Mouse (Mus musculus) erythroblast, adult 5-6 weeks (primary cell): ENCODE data around the gene Tmem132b. TPM values are rescaled to one million over a fixed set of nuclear protein-coding genes. Genes with fewer than 3 reads are reported as not detected.
A peak's percentile ranks its signal among the peaks of the same experiment; 100 is the strongest.

Experiments used
- ATAC-seq: replicated peaks from 2 replicates; pipeline ENCODE4 v1.8.0; 2016; ENCODE audit warnings: moderate number of reproducible peaks, mild to moderate bottlenecking, moderate TSS enrichment, inconsistent platforms; ENCODE audit not compliant: poor library complexity, low FRiP score, severe bottlenecking
- total RNA-seq, 2 experiments: library from RNA; stranded (forward) in 1 of 2; stranded (reverse) in 1 of 2; fragments of 150-400 nt in 1 of 2; fragments of 200-764, 138-1000 nt in 1 of 2; gene quantifications; 2 replicates each; pipeline versions ENCODE4 v1.2.3 to v1.2.4; 2015 to 2017; ENCODE audit warnings: low replicate concordance in 2 of 2

The Tmem132b gene
- total RNA-seq, 2 experiments from 2014 or later: not detected

DNA sequence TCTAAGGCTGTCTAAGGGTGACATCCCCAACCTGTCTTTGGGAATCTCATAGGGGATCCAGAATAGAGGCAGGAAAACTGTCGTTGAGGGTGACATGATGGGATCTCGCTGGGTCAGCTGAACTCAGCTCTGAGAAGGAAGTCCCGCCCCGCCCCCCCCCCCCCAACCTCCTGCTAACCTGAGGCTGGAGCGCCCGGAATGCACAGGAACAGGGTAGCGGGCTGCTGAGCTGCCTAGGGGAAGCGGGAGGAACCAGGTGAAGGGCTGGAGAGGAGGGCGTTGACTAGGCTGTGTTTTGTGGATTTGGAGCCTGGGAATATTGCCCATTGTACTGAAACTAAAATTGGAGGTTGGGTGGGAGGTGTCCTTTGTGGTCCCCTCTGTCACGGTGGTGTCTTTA lies 23.6 kb upstream of the Tmem132b start:
- ATAC-seq: no peak

DNA sequence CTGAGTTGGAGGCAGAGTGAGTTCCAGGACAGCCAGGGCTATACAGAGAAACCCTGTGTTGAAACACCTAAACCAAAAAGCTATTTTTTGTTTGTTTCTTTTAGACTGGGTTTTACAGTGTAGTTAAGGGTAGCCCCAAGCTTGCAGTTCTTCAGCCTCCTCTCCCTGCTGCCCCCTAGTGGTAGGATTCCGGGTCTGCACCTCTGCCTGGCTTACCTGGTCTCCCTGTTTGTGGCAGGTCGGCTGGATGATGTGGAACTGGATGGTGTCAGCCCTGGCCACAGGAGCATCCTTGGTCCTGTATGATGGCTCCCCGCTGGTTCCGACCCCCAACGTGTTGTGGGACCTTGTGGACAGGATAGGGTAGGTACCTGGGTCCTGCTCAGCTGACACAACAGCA lies 22.0 kb upstream of the Tmem132b start:
- ATAC-seq: peak; percentile 78

DNA sequence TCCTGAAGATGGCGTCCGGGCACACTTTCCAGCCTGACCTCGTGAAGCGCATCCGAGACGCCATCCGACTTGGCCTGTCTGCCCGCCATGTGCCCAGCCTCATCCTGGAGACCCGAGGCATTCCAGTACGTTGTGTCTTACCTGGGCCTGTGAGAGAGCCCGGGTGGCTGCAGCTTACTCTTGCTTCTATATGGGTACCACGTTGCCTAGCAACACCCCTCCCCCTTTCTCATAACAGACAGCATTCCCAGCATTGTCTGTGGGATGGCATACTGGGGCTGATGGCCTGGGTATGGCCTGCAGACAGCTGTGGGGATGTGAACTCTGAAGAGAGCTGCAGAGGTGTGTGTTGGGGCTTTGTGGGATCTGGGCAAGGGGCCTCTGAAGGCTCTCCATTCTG lies 16.6 kb upstream of the Tmem132b start:
- ATAC-seq: no peak

DNA sequence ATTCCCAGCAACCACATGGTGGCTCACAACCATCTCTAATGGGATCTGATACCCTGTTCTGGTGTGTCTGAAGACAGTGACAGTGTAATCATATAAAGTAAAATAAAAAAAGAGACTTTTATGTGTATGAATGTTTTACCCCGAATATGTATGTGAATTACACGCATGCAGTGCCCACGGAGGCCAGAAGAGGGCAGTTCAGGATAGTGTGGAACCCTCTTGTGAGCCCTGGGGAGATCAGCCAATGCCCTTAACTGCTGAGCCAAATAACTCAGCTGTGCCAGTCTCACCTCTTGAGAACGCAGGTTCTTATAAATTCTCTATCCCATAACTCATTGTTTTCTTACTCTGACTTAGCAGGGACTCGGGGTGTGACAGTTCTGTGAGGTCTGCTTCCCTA lies 12.9 kb upstream of the Tmem132b start:
- no peak for ATAC-seq

DNA sequence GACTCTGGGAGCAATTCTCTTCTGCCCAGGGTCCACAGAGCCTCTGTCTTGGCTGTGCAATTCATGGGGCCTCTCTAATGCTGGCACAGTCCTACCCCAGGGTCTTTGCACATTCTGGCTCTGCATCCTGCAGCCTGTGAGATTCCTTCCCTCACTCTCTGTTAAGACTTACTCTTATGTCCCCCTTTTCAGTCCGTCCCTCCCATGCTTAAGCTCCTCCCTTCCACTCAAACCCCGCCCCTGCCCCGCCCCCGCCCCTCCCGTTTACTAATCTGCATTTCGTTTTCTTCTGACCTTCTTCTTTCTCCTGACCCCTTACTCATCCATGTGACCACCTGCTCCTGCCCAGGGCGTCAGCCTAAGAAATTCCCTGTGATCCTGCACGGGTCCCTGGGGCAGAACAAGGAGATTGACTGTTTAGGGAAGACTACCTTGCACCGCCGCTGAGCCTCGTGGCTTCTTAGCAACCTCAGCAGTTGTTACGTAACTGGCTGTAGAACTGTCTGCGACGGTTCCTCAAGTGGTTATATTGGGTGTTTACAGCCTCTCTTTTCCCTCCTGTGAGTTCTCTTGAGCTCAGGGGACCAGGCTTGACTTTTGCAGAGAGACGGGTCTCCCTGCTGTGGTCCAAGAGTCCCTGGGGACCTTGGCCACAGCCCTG lies 10.5 kb upstream of the Tmem132b start:
- ATAC-seq: no peak

DNA sequence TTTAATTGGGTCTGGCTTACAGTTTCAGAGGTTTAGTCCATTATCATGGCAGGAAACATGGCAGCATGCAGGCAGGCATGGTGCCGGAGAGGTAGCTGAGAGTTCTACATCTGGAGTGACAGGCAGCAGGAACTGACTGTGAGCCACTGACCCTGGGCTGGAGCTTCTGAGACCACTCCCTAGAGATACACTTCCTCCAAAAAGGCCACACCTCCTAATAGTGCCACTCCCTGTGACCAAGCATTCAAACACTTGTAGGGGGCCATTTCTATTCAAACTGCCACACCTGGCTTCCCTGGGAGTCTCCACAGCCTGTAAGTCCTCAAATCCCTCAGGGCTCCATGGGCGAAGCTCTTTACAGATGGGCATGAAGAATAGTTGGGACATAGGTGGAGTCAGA lies 8.2 kb upstream of the Tmem132b start:
- no peak for ATAC-seq

DNA sequence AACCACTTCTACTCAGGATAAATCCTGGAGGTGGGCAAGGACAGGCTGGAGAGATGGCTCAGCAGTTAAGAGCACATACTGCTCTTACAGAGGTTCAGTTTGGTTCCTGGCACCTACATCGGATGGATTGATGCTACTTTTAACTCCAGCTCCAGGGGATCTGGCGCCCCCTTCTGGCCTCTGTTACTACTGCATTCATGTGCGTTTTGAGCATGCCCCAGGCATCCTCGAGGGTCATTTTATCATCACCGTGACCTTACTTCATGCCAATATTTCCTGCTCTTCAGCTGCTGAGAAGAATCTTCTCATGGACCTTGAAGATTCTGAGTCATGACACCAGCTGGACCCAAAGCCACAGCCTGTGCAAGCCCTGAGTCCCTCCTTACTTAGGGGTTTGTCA lies 6.1 kb upstream of the Tmem132b start:
- ATAC-seq: no peak

DNA sequence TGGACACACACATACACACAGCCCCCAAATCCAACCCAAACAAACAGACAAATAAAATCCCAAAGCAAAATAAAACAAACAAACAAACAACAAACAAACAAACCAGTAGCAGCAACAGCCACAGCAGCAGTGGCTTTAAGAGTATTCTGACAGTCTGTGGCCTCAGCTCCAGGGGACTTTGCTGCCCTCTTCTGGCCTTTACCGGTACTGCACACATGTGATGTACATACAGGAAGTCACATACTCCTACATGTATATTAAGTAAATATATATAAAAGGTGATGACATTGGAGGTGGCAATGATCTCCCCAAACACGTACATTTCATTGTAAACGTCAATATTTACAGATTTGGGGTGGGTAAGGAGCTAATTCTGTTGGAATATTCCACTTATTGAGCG lies 5.1 kb upstream of the Tmem132b start:
- no peak for ATAC-seq

DNA sequence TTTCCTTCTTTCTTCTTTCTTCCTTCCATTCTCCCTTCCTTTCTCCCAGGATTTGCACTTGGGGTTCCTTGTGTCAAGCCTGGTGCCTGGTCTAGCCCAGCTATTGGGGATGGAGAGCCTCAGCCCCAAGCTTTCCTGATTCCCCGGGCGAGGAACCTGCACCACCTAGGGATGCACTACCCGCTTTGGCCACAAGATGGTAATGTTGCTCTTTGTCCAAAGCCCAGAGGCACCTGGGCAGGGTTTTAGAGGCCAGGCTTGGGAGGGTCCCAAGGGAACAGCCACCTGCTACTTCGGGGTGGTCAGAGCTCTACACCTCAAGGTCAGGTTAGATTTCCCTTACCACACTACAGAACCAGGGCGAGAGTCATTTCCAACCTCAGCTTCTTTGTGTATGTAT lies 2.5 kb upstream of the Tmem132b start:
- ATAC-seq: peak; percentile 65; the same call in 1 of the 2 replicates

DNA sequence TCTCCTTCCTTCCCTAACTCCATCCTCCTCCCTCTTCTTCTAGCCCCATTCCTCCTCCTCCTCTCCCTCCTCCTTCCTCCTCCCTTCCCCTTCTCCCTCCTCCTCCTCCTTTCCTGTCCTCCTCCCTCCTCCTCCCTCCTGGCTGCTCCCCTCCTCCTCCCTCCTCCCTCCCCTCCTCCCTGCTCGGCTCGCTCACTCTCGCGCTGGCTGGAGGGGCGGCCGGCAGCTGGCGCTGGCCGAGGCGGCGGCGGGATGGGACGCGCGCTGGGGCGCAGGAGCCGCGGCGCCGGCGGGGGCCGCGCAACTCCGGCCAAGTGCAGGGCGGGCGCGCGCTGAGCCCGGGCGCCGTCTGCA lies 594 bp downstream of the Tmem132b start:
- ATAC-seq: no peak

DNA sequence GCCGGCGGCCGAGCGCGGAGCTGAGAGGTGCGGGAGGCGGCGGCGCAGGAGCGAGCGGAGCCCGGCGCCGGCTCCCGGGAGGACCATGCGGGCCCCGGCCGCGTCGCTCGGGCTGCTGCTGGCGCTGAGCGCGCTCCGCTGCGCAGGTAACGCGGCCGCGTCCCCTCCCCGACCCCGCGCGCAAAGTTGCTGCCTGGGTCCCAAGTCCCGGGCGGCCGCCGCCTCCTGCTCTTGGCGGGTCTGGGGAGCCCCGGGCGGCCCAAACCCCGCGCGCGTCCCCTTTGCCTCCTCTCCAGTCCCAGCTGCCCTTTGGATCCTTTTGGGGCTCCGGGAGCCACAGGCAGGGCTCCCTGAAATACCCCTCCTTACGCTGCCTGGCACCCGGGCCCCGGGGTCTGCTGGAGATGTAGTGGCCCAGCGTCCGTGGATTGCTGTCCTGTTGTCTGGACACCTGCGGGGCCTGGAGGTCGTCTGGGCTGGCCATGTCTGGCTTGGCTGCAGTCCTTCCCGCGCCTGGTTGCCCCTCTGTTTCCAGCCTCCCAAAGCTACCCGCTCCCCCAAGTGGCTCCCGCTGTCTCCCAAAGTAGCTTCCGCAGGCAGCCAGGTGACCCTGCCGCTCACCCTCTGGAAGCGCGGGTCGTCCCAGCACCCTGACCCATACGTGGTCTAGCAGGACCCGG lies 1.1 kb downstream of the Tmem132b start:
- ATAC-seq: no peak

DNA sequence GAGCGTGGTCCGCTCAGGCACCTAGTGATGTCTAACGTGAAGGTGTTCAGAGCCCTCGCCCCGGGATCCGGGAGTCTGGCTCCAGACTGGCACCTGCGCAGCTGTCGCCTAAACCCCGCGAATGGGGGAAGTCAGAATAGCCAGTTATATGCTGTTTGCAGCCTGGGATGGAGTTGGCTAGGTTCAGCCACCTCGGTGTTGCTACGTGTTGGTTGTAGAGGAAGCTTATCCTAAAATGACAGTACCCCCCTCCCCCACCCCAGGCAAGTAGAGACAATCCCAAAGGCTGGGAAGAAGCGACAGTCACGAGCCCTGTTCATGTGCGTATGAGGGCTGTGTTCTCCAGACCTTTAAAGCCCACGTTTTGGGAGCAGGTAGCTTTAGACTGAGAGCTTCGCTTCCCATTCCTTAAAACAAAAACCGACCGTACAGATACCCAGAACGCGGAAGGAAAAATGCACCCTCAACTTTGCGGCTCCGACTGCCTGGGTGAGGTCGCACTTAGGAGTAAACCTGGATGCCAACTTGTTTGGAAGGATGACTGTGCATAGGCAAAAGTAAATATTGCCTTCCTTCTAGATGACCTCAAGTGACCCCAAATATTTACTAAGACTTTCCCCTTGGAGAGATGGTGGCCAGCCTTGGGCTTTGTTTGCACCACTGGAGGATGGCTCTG lies 1.8 kb downstream of the Tmem132b start:
- ATAC-seq: no peak

DNA sequence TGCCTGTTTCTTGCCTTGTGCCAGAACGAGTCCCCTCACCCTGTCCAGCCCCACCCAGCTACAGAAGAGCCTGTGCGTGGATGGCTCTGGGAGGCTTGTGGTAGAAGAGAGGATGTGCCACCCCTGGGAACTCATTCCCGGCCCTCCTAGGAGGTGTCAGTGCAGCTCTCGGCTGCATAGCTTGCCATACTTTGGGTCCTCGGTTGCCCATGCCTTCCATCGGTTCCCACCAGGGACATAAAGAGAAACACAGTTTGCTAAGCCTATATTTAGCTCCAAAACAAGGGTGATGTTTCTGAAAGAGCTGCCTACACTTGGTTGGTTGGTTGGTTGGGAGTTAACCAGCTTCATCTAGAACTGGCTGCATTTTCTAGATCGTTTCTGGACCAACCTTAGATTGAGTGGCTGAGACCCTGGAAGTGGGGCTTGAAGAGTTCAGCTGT lies 2.6 kb downstream of the Tmem132b start:
- no peak for ATAC-seq

DNA sequence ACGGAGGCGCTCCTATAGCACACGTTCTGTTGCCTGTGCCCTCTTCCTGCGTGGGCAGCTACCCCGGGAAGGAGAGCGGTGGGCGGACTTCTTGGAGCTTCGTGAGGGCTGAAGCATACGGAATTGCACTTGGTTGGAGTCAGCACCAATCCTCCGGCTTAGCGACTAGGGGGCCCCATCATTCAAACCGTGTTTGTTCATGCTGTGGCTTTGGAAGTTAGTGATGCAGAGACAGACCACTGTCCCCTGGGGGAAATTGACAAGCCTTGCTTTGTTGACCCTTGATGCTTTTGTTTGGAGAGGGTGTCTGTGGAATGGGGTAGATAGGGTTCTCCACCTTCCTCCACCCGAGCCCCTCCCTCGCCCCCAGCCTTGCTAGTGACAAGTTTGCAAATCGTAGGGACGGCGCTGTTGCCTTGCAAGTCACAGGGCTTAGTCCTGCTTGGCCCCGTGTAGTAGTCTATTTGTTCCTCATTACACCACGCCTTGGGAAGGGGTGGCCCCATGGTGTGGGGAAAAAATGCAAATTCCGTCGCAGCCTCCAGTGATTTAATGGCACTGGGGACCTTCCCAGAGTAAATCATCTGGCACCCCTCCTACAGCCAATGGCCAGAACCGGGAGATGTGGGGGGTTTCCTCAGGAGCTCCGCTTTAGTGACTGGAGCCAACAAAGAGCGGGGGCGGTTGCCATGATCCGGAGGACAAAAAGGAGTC lies 3.2 kb downstream of the Tmem132b start:
- no peak for ATAC-seq

DNA sequence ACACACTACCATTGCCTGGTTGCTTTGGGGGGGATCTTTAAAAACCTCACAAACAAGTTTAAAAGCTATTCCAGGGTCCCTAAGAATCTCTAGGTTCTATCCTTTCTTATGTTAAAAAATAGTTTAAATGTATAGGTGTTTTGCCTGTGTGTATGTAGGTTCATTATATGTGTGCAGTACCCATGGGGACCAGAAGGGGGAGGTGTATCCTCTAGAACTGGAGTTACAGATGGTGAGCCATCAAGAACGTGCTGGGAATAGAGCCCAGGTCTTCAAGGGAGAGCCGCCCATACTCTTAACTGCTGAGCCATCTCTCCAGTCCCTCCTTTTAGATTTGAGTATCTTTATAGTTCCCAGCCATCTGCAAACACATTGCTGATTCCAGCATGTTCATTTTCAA lies 13.5 kb downstream of the Tmem132b start:
- no peak for ATAC-seq

DNA sequence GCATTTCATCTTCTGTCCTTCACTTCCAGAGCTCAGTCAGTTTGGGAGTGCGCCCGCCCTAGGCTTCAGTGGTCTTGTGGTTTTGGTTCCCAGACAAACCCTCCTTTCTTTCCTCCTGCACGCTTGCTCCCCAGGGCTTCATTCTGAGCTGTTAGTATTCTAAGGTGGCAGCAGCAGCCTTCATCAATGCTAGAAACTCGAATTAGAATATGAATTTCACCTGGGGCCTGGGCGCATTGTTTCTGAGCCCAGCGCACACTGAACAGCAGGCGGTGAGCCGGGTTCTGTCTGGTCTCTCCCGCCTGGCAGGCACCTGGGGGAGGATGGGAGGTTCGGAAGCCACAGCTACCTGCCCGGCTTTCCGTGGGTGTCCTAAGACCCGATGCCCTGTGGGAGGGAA lies 14.7 kb downstream of the Tmem132b start:
- ATAC-seq: no peak

DNA sequence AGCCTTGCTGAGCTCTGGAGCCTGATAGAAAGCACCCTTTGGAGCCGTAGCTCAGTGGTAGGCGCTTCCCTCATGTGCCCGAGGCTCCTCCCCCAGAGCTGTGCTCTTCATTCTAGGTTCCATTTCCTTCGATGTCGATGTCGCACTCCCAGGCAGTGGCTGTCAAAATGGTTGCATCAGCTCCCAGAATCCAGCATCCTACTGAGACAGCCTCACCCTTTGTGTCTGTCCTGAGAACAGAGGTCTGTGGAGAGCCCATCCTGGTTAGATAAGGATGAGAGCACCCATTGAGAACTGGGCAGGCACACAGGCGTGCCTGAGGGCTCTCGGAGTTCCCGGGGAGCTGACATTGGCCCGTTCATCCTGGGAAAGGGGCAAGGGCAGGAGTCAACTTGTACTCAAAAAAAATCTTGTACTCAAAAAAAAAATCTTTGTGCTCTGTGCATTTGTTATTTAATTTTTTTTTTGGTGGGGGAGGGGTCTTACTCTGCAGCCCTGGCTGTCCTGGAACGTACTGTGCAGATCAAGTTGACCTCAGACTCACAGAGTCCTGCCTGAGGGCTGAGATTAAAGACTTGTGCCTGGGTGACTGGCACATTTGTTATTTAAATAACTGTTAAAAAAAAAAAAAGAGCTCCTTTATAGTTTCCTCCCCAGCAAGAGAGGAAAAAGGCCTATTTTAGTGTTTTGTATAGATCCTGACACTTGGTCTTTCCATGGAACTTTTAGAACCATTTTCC lies 18.3 kb downstream of the Tmem132b start:
- ATAC-seq: no peak

DNA sequence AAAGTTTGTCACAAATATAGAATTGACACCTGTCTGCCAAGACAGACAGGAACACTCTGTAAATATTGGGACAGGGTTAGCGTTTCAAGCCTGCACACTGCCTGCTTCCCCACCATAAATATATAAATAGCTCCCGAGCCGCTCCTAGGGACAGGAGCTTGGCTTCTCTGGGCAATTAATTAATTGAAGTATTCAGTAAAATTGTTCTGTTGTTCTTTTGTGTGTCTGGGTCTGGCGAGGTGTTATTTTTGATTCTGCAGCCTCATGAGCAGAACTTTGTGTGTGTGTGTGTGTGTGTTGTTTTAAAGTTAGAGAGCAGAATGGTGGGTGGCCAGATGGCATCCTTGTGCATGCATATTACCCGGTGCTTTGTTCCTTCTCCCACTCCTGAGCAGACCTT lies 24.2 kb downstream of the Tmem132b start:
- no peak for ATAC-seq

DNA sequence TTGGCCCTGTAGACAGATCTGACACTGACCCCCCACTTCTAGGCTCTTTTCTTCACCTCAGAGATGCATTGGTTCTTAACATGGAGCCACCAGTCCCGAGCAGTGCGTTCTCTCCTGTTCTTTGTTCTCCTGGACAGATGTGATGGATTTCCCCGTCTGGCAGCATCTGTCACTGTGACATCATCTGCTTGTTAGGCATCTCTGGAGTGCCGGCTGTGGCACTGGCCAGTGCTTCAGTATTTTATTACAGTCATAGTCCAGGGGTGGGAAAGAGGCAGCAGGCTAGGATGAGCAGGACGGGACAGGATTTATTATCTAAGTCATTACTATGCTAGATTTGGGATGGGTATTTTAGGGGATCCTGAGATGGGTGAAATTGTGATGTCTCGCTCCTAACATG lies 31.9 kb downstream of the Tmem132b start:
- ATAC-seq: no peak

DNA sequence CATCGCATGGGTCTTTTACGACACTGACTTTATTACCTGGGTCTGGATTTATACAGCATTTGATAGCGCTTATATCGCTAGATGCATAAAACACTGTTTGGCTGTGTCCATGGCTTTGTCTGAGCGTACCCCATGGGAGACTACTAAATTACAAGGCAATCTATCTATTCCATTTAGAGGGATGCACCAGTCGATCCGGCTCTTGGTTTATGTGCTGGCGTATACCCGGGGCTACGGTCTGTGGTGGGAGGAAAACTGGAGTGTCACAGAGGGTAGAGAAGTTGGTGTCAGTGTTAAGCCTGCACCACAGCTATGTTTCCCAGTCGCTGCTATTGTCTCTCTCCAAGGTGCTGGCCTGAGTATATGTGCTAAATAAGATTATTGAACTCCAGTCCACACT lies 34.2 kb downstream of the Tmem132b start:
- no peak for ATAC-seq
